Mouse (Mus musculus) urinary bladder, adult 18-20 months (tissue): ENCODE results near the gene Cpxm2.

Experiments used
- DNase-seq, 2 experiments: peaks; one replicate each; pipeline ENCODE4 v3.0.0; 2022; ENCODE audit warnings: low spot score in 2 of 2, mixed read lengths in 2 of 2

Cpxm2 gene

GRCm38 (mm10) chr7:132145227-132145800 is 9.2 kb downstream of the Cpxm2 start:
- no peak for DNase-seq

- DNase-seq = no peak
Measured at GRCm38 (mm10) chr7:132128687-132129086, 25.9 kb downstream of the Cpxm2 start.

GRCm38 (mm10) chr7:132124948-132125347 is 29.6 kb downstream of the Cpxm2 start:
- no peak for DNase-seq

GRCm38 (mm10) chr7:132123211-132123610 is 31.3 kb downstream of the Cpxm2 start:
- peak in 1 of 2 experiments; percentile 4 for DNase-seq

GRCm38 (mm10) chr7:132119817-132120216 is 34.7 kb downstream of the Cpxm2 start:
- no peak for DNase-seq

GRCm38 (mm10) chr7:132111770-132112169 is 42.8 kb downstream of the Cpxm2 start:
- DNase-seq = no peak

GRCm38 (mm10) chr7:132110308-132110707 is 44.2 kb downstream of the Cpxm2 start:
- DNase-seq = no peak

GRCm38 (mm10) chr7:132106891-132107290 is 47.6 kb downstream of the Cpxm2 start:
- no peak for DNase-seq

- DNase-seq = no peak
Measured at GRCm38 (mm10) chr7:132105326-132105725, 49.2 kb downstream of the Cpxm2 start.

- no peak for DNase-seq
Measured at GRCm38 (mm10) chr7:132098441-132098840, 56.1 kb downstream of the Cpxm2 start.

- DNase-seq = no peak
Measured at GRCm38 (mm10) chr7:132094666-132095065, 59.9 kb downstream of the Cpxm2 start.

- DNase-seq = no peak
Measured at GRCm38 (mm10) chr7:132091551-132091950, 63.0 kb downstream of the Cpxm2 start.

- no peak for DNase-seq
Measured at GRCm38 (mm10) chr7:132088606-132089005, 65.9 kb downstream of the Cpxm2 start.

- no peak for DNase-seq
Measured at GRCm38 (mm10) chr7:132088181-132088580, 66.4 kb downstream of the Cpxm2 start.

- DNase-seq = no peak
Measured at GRCm38 (mm10) chr7:132075825-132076224, 78.7 kb downstream of the Cpxm2 start.

- DNase-seq = no peak
Measured at GRCm38 (mm10) chr7:132074503-132074902, 80.0 kb downstream of the Cpxm2 start.

GRCm38 (mm10) chr7:132070877-132071625 is 83.5 kb downstream of the Cpxm2 start:
- DNase-seq = no peak

- no peak for DNase-seq
Measured at GRCm38 (mm10) chr7:132067951-132068350, 86.6 kb downstream of the Cpxm2 start.

GRCm38 (mm10) chr7:132067511-132067910 is 87.0 kb downstream of the Cpxm2 start:
- DNase-seq = no peak

- no peak for DNase-seq
Measured at GRCm38 (mm10) chr7:132060116-132060515, 94.4 kb downstream of the Cpxm2 start.

- DNase-seq = no peak
Measured at GRCm38 (mm10) chr7:132056565-132056964, 98.0 kb downstream of the Cpxm2 start.

GRCm38 (mm10) chr7:132046662-132047061 is 107.9 kb downstream of the Cpxm2 start:
- DNase-seq = no peak

- no peak for DNase-seq
Measured at GRCm38 (mm10) chr7:132031940-132032531, 122.5 kb downstream of the Cpxm2 start.
